Mouse (Mus musculus) urinary bladder, postnatal 10 days (tissue): Measurements from ENCODE around the gene Zfp933.
"Not testable (repeated sequence)": the region's sequence is repeated elsewhere in the genome, so short reads cannot be mapped to it uniquely, and the experiment has no call there.

ENCODE experiments used
- DNase-seq: peaks from one replicate; pipeline ENCODE4 v3.0.0; 2022; ENCODE audit warnings: low spot score

Gene Zfp933

GRCm38 (mm10) chr4:147862051-147862450 lies 13.9 kb upstream of the Zfp933 start:
- DNase-seq: no peak

GRCm38 (mm10) chr4:147850776-147851175 lies 2.6 kb upstream of the Zfp933 start:
- no peak for DNase-seq

- no peak for DNase-seq
Observed at GRCm38 (mm10) chr4:147848584-147848991, 422 bp upstream of the Zfp933 start.

- DNase-seq: no peak
Observed at GRCm38 (mm10) chr4:147842871-147843270, 5.3 kb downstream of the Zfp933 start.

GRCm38 (mm10) chr4:147839282-147839681 lies 8.9 kb downstream of the Zfp933 start:
- not testable (repeated sequence) for DNase-seq

GRCm38 (mm10) chr4:147824389-147824788 lies 23.8 kb downstream of the Zfp933 start:
- no peak for DNase-seq

GRCm38 (mm10) chr4:147821414-147821813 lies 26.8 kb downstream of the Zfp933 start:
- DNase-seq: not testable (repeated sequence)

GRCm38 (mm10) chr4:147819659-147820058 lies 28.5 kb downstream of the Zfp933 start:
- DNase-seq: not testable (repeated sequence)

GRCm38 (mm10) chr4:147814592-147815167 lies 33.5 kb downstream of the Zfp933 start:
- DNase-seq: no peak

- no peak for DNase-seq
Observed at GRCm38 (mm10) chr4:147813249-147813765, 34.9 kb downstream of the Zfp933 start.

GRCm38 (mm10) chr4:147809966-147810304 lies 38.2 kb downstream of the Zfp933 start:
- DNase-seq: not testable (repeated sequence)

- not testable (repeated sequence) for DNase-seq
Observed at GRCm38 (mm10) chr4:147809292-147809965, 38.7 kb downstream of the Zfp933 start, which contains the start of gene Zfp984. Gene Zfp984 (minus strand): TSS chr4:147809788.

- not testable (repeated sequence) for DNase-seq
Observed at GRCm38 (mm10) chr4:147808483-147808882, 39.7 kb downstream of the Zfp933 start.

GRCm38 (mm10) chr4:147795308-147795707 lies 52.9 kb downstream of the Zfp933 start:
- DNase-seq: not testable (repeated sequence)

- DNase-seq: not testable (repeated sequence)
Observed at GRCm38 (mm10) chr4:147794026-147794665, 54.0 kb downstream of the Zfp933 start.

- not testable (repeated sequence) for DNase-seq
Observed at GRCm38 (mm10) chr4:147793390-147793916, 54.7 kb downstream of the Zfp933 start.

GRCm38 (mm10) chr4:147791729-147792128 lies 56.4 kb downstream of the Zfp933 start:
- not testable (repeated sequence) for DNase-seq
